Mouse (Mus musculus): ENCODE measurements around the gene Oaz1.

Oaz1 gene

DNA sequence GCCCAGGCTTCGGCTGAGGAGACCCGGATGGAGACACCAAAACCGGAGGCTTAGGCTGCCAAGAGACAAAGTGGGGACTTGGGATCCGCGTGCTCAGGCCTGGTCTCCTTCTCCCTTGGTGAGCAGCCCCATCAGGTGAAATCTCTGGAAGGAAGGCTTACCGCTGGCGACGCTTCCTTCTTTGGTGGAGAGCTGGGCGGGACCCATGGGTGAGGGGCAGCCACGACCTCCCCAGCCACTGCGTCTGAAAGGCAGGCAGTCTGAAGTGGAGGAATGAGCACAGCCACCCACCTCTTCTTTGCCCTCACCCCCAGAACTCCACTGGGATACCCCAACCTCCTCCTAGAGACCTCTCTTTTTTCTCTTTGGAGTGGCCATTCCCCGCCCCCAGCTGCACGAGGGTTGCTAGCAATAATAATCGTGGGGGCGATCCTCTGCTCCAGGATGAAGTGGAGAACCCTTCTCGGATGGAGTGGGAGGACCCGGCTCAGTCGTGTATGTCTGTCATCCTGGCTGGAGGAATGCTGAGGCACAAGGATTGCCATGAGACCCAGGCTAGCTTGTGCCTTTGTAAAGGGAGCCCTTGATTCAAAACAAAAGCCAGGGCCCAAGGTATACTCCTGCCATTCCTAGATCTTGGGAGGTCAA lies 17.3 kb upstream of the Oaz1 start:
- TF ChIP-seq GATA4 (IDR thresholded peaks at IDR 0.05; ENCODE audit: insufficient replicate concordance, low read length), result no peak

GRCm38 (mm10) chr10:80810084-80810483 lies 16.4 kb upstream of the Oaz1 start:
- no peak for TF ChIP-seq GATA4 (IDR thresholded peaks at IDR 0.05; ENCODE audit: insufficient replicate concordance, low read length)

DNA sequence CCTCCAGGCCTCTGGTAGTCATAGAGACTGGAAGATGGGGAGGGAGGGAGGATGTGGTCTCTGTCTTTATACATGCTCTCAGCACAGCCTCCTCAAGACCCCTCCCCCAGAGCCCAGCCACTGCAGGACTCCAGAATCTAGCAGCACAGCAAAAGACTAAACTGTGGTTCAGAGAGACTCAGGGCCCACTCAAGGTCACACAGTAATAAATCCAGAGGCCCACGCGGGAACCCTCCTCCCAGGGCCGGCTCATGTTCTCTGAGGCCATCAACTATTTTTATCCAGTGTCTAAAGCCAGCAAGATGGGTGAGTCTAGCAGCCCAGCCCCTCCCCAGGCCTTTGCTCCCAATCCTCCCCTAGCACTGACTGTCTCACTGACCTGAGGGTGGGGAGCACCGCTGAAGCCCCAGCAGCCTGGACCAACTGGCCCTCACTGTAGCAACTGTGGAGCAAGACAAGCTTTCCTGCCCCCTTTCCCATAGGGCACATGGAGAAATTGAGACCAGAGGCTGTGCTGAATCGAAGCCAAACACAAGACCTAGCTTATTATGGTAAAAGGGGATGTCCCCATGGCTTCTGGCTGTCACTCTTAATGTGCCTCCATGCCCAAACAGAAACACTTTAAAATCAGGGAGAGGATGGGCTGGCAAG lies 13.9 kb upstream of the Oaz1 start:
- no peak for TF ChIP-seq GATA4 (IDR thresholded peaks at IDR 0.05; ENCODE audit: insufficient replicate concordance, low read length)

DNA sequence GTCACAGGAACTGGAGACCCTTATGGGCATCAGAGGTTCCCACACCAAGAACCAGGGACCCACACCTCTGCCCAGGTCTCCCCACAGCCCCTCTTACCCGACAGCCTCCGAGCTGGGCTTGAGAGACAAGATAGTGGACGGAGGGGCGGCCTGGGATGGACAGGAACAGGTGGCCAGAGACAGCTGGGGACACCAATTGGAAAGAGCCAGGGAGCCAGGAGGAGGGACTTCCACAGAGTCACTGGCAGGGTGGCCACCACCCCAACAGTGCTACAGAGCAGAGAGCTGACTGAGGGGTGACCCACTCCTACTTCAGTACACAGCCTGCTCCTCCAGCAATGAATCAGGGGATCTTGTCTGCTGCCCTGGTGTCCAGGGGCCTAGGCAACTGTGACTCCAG lies 13.1 kb upstream of the Oaz1 start, which contains the start of gene Jsrp1:
Gene Jsrp1 (minus strand): TSS at position 133 of the 400 bp plus-strand sequence.
- no peak for TF ChIP-seq GATA4 (IDR thresholded peaks at IDR 0.05; ENCODE audit: insufficient replicate concordance, low read length)

GRCm38 (mm10) chr10:80814800-80815199 lies 11.7 kb upstream of the Oaz1 start:
- TF ChIP-seq GATA4 (IDR thresholded peaks at IDR 0.05; ENCODE audit: insufficient replicate concordance, low read length), result no peak

DNA sequence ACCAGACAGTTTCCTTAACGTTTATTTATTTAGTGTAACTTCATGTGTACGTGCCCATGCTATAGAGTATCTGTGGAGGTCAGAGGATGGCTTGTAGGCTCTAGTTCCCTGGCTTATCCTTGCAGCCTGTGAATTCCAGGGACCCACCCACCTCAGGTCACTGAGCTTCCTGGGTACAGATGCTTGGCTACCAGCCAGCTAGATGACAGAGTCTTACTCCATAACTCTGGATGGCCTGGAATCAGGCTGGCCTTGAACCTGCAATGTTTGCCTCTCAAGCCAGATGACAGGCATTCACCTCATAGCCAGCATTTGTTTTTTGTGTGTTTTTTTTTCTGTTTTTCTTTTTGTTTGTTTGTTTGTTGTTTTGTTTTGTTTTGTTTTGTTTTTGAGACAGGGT lies 9.3 kb upstream of the Oaz1 start:
- TF ChIP-seq GATA4 (IDR thresholded peaks at IDR 0.05; ENCODE audit: insufficient replicate concordance, low read length), result no peak

DNA sequence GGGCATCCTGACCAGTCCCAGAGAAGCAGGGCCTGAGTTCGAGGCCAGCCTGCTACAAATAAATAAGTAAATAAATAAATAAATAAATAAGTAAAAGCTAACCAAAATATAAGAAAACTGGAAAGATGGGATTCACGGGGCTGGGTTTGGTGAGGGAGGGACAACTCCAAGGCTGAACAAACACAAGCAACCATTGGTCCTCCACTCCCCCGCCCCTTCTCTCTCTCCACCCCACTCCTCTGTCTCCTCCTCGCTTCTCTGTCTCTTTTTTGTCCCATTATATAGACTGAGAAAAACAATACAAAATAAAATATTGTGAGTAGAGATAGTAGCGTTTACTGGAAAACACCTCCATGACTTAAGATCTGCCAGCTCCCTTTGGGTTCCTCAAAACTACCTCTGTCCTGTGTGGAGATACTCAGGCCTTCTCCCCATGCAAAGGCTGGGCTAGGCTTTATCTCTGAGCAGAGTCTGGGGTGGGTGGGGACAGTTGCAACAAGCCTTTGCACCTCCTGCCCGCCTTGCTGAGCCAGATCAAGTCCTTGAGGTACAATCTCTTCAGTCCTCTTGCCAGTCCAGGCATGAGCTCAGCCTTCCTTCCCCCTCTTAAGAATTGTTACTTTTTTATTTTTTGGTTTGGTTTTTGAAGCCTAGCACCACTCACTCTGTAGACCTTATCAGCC lies 7.7 kb upstream of the Oaz1 start:
- TF ChIP-seq GATA4 (IDR thresholded peaks at IDR 0.05; ENCODE audit: insufficient replicate concordance, low read length), result no peak

- no peak for TF ChIP-seq GATA4 (IDR thresholded peaks at IDR 0.05; ENCODE audit: insufficient replicate concordance, low read length)
These were observed 7.0 kb upstream of the Oaz1 start for GRCm38 (mm10) chr10:80819406-80819805.

DNA sequence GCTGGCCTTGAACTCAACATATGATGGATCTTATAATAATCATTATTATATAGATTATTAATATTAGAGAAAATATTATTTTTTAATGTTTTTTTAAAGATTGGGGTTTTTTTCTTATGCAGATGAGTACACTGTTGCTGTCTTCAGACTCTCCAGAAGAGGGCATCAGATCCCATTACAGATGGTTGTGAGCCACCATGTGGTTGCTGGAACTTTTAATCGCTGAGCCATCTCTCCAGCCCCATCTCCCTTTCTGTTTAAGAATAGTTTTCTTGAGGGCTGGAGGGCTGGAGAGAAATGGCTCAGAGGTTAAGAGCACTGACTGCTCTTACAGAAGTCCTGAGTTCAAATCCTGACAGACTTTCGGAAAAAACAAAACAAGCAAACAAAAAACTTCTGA lies 4.5 kb upstream of the Oaz1 start:
- TF ChIP-seq GATA4 (IDR thresholded peaks at IDR 0.05; ENCODE audit: insufficient replicate concordance, low read length), result no peak

- no peak for TF ChIP-seq GATA4 (IDR thresholded peaks at IDR 0.05; ENCODE audit: insufficient replicate concordance, low read length)
These were observed 3.9 kb upstream of the Oaz1 start for GRCm38 (mm10) chr10:80822528-80822927.

DNA sequence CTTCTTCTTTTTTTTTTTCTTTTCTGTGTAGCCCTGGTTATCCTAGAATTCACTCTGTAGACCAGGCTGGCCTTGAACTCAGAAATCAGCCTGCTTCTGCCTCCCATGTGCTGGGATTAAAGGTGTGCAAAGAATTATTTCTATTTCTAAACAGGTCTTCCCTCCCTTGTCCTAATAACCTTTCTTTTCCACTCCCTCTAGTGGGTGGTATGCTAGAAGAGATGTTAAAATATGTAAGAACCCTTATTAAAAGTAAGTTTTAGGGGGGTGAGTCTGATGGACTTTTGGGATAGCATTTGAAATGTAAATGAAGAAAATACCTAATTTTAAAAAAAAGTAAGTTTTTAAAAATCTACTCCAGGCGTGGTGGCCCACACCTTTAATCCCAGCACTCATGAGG lies 3.1 kb upstream of the Oaz1 start:
- no peak for TF ChIP-seq GATA4 (IDR thresholded peaks at IDR 0.05; ENCODE audit: insufficient replicate concordance, low read length)

DNA sequence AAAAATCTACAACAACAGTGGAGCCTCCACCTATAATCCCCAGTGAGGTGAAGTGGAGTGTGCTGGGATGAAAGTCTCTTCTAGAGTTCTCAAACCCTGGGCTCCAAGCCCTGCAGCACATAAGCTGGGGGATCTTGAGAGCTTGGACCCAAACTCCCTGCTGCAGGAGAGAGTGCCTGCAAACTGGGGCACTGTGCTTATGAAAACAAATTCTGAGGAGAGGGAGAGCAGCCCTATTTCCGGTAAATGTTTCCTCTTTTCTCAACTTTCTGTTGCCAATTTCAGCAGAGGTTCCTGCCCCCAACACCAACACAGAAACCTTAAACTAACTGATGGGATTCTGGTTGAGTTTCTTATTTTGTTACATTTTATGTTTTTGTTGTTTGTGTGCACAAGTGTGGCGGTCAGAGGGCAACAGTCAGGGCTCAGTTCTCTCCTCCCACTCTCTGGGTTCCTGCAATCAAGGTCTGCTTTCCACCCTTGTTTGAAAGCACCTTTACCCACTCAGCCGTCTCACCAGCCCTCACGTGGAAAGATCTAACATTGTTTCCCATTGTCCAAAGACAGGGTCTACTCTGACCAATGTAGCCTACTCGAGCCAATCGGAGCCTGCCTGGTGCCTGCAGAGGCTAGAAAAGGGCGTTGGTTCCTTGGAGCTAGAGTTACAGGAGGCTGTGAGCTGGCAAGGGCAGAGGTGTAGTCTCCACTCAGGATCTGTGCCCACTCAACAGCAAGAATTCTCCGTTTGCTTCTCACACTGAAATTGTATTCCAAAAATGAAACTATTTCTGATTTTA lies 2.4 kb upstream of the Oaz1 start:
- TF ChIP-seq GATA4 (IDR thresholded peaks at IDR 0.05; ENCODE audit: insufficient replicate concordance, low read length), result no peak

GRCm38 (mm10) chr10:80824827-80825226 lies 1.6 kb upstream of the Oaz1 start:
- TF ChIP-seq GATA4 (IDR thresholded peaks at IDR 0.05; ENCODE audit: insufficient replicate concordance, low read length), result no peak

- TF ChIP-seq GATA4 (IDR thresholded peaks at IDR 0.05; ENCODE audit: insufficient replicate concordance, low read length), result no peak
These were observed 810 bp downstream of the Oaz1 start for GRCm38 (mm10) chr10:80827063-80827869.

Data from liver, adult (tissue).